Mouse (Mus musculus): ENCODE measurements around the gene Clmp.
A peak's percentile ranks its signal among the peaks of the same experiment; 100 is the strongest.
"Not testable (repeated sequence)": the region's sequence is repeated elsewhere in the genome, so short reads cannot be mapped to it uniquely, and the experiment has no call there.

The Clmp gene

GRCm38 (mm10) chr9:40800675-40801612, 115.2 kb downstream of the Clmp start, which contains the start of gene Hspa8:
Gene Hspa8, plus strand, starts transcription at chr9:40800984.
- DNase-seq (ENCODE audit: low read depth, low spot score), result peak; percentile 99

GRCm38 (mm10) chr9:40801614-40802532, 116.1 kb downstream of the Clmp start:
- not testable (repeated sequence) for DNase-seq (ENCODE audit: low read depth, low spot score)

GRCm38 (mm10) chr9:40802533-40802875, 116.7 kb downstream of the Clmp start:
- not testable (repeated sequence) for DNase-seq (ENCODE audit: low read depth, low spot score)

GRCm38 (mm10) chr9:40804576-40804975, 118.8 kb downstream of the Clmp start:
- not testable (repeated sequence) for DNase-seq (ENCODE audit: low read depth, low spot score)

GRCm38 (mm10) chr9:40805263-40805662, 119.5 kb downstream of the Clmp start:
- peak; percentile 79 for DNase-seq (ENCODE audit: low read depth, low spot score)

- peak; percentile 60 for DNase-seq (ENCODE audit: low read depth, low spot score)
Observed at GRCm38 (mm10) chr9:40806440-40807288, 120.9 kb downstream of the Clmp start.

- peak; percentile 57 for DNase-seq (ENCODE audit: low read depth, low spot score)
Observed at GRCm38 (mm10) chr9:40807289-40807920, 121.6 kb downstream of the Clmp start.

GRCm38 (mm10) chr9:40808061-40808906, 122.5 kb downstream of the Clmp start:
- DNase-seq (ENCODE audit: low read depth, low spot score), result no peak

- DNase-seq (ENCODE audit: low read depth, low spot score), result no peak
Observed at GRCm38 (mm10) chr9:40808907-40809280, 123.1 kb downstream of the Clmp start.

GRCm38 (mm10) chr9:40811860-40812259, 126.1 kb downstream of the Clmp start:
- no peak for DNase-seq (ENCODE audit: low read depth, low spot score)

GRCm38 (mm10) chr9:40814060-40814459, 128.3 kb downstream of the Clmp start:
- no peak for DNase-seq (ENCODE audit: low read depth, low spot score)

- DNase-seq (ENCODE audit: low read depth, low spot score), result no peak
Observed at GRCm38 (mm10) chr9:40817325-40818028, 131.7 kb downstream of the Clmp start.

GRCm38 (mm10) chr9:40825601-40826000, 139.8 kb downstream of the Clmp start:
- no peak for DNase-seq (ENCODE audit: low read depth, low spot score)

- no peak for DNase-seq (ENCODE audit: low read depth, low spot score)
Observed at GRCm38 (mm10) chr9:40827366-40827765, 141.6 kb downstream of the Clmp start.

- DNase-seq (ENCODE audit: low read depth, low spot score), result peak; percentile 84
Observed at GRCm38 (mm10) chr9:40834569-40834968, 148.8 kb downstream of the Clmp start.

Data from forelimb bud, embryonic 11.5 days (tissue).